Mouse (Mus musculus) brain, embryonic 14.5 days (tissue): ENCODE data around the gene Dhx16.

Experiments used
- CTCF ChIP-seq: fragments of 200-500 bp; IDR thresholded peaks from 2 replicates; pipeline ENCODE4 v1.5.1; 2012; ENCODE audit warnings: inconsistent platforms, mild to moderate bottlenecking, moderate library complexity, borderline replicate concordance; ENCODE audit not compliant: insufficient read depth, insufficient read length; ENCODE audit errors: extremely low read depth
- POLR2A ChIP-seq: fragments of 200-500 bp; IDR thresholded peaks from 2 replicates; pipeline ENCODE4 v1.6.1; 2012; ENCODE audit warnings: mild to moderate bottlenecking, inconsistent platforms, borderline replicate concordance; ENCODE audit not compliant: poor library complexity, insufficient read depth, insufficient read length, severe bottlenecking; ENCODE audit errors: extremely low read depth

- TF ChIP-seq POLR2A (no peak), CTCF (no peak)
Measured at GRCm38 (mm10) chr17:35932608-35933007, 53.0 kb downstream of the Dhx16 start.
